Mouse (Mus musculus) gonadal fat pad, adult 2 months (tissue): Measurements from ENCODE around the gene Ppp2r5c. TPM values are rescaled to one million over a fixed set of nuclear protein-coding genes. Genes with fewer than 3 reads are reported as not detected.
A peak's percentile ranks its signal among the peaks of the same experiment; 100 is the strongest.

Experiments
- DNase-seq: peaks from one replicate; pipeline ENCODE4 v3.0.0-alpha.2; 2012; ENCODE audit warnings: low read depth
- polyA plus RNA-seq: library from polyadenylated mRNA; depleted of rRNA; stranded (reverse); fragments of >200 nt; gene quantifications from 2 replicates; pipeline ENCODE4 v1.2.3, GENCODE M21; 2012

Gene Ppp2r5c
- polyA plus RNA-seq, 1 experiment, result 42.5 TPM

- DNase-seq, result no peak
Measured at GRCm38 (mm10) chr12:110555536-110556240, 108.8 kb downstream of the Ppp2r5c start.

- DNase-seq, result peak; percentile 64
Measured at GRCm38 (mm10) chr12:110556861-110557628, 110.1 kb downstream of the Ppp2r5c start.

DNA sequence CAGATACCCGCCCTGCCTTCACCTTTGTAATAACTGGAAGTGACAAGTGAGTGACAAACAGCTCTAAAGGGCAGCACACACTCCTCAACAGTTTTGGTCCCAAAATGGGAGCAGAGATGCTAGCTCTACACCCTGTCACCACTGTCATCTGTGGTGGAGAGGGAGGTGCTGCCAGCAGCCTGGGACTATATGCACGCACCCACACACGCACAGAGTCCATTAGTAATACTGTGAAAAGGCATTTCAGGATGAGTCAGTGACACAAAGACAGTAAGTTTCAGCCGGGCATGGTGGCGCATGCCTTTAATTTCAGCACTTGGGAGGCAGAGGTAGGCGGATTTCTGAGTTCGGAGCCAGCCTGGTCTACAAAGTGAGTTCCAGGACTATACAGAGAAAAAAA is 111.3 kb downstream of the Ppp2r5c start:
- no peak for DNase-seq

DNA sequence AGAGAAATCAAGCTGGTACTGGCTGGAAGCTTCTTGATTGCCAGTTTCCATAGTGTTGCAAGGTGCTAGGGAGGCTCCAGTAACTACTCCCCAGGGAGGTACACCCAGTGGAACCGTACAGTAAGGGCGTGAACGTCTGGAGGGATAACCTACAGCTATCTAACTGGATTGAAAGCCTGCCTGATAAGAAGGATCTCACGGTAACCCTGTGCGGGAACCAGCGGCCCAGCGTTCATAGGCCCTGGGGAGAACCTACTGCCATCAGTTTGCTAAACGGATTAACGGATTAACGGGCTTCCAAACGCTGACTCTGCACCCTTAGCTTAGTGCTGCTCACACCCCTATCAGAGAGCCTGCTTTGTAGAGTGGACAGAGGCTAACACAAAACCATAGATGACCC is 116.5 kb downstream of the Ppp2r5c start:
- DNase-seq, result no peak

GRCm38 (mm10) chr12:110564848-110565247 is 117.9 kb downstream of the Ppp2r5c start:
- DNase-seq, result no peak

- DNase-seq, result no peak
Measured at GRCm38 (mm10) chr12:110566366-110566765, 119.4 kb downstream of the Ppp2r5c start.

- no peak for DNase-seq
Measured at GRCm38 (mm10) chr12:110571050-110571449, 124.1 kb downstream of the Ppp2r5c start.

- DNase-seq, result no peak
Measured at GRCm38 (mm10) chr12:110572351-110572750, 125.4 kb downstream of the Ppp2r5c start.

DNA sequence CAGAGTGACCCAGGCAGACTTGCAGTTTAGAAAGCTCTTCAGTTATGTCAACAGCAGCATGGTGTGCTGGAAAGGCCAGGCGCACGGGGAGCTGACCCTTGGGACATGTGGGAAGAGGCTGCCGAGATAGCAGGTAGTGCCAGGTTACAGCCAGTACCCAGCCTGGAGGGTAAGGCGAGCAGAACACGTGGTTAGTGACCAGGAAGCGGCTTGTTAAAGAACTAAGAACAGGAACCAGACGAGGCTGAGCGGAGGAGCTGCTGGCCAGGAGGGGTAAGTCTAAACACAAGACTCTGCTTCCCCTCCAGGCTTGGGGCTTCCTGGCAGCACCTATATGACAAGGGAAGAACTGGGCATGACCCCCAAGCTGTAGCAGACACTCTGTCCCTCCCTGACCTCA is 126.7 kb downstream of the Ppp2r5c start:
- no peak for DNase-seq

DNA sequence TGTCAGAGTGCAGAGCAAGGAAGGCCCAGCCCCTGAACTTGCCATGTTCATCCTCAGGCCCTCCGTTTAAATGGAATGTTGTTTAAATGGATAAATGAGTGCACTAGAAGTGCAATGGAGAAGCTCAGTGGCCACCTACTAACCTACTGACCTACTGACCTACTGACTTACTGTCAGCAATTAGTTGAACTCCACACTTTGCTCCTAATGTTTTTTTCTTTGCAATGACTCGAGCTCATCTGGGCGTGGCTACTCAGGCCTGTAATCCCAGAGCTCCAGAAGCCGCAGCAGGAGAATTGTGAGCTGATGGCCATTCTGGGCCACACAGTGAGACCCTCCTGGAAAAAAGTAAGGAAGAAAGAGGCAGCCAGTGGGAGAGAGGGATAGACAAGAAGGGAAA is 129.0 kb downstream of the Ppp2r5c start:
- DNase-seq, result no peak

GRCm38 (mm10) chr12:110578333-110578732 is 131.4 kb downstream of the Ppp2r5c start:
- DNase-seq, result no peak

DNA sequence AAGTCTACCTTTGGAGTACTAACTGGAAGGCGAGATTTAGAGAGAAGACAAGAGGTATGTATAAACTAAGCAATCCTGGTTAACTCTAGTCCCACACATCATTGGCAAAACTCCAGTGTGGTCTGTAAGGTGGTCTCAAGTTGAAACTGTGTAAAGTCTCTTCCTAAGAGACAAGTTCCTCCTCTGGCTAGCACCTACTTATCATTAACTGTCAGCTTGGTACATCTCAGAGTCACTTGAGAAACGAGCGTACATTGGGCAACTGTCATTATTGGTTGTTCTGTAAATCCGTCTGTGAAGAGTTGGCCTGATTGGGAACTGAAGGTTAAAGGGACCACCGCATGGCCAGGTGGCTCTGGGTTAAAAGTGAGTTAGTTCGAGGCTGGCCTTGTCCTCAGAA is 141.7 kb downstream of the Ppp2r5c start:
- no peak for DNase-seq

GRCm38 (mm10) chr12:110590804-110591259 is 143.9 kb downstream of the Ppp2r5c start:
- no peak for DNase-seq

DNA sequence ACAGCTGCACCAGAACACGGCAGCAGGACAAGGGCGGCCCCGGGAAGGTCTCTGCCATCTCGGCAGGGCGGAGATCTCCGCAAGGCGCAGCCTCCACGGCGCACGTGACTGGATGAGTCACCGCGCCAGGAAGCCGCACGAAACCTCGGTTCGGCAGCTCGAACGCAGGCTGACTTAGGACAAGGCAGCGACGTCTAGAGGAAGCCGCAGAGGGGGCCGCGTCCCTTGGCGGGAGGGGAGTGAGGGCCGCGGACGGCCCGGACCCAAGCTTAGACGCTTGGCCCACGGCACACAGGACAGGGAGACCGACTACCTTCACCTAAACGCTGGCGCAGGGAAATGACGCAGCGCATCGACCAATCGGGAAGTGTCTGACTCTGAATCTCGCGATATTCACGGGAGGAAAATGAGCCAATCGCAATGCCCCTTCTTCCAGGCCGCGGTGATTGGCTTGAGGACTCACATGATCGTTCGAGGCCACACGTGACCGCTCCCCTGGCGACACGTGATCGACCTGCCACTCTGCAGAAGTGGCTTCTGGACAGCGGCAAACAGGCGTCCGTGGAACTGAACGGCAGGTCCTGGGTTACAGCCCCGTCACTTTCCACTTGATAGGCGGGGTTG is 144.5 kb downstream of the Ppp2r5c start:
- peak; percentile 99 for DNase-seq

DNA sequence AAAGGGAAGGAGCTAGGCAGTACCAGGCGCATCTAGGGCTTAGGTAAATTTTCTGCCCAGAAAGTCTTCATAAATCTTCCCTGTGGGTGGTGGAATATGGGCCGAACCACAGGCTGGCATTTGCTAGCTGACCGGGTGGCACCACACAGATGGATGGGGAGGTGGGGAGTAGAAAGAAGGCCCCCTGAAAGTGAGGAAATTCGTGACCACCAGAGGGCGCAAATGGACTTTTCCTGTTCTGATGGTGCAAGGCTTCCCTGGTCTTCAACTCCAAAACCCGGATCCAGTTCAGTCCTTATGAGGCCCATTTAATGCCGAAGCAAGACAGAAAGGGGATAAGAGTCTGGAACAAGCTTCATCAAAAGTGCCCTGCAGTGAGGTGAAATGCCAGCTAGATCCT is 151.6 kb downstream of the Ppp2r5c start:
- DNase-seq, result no peak

DNA sequence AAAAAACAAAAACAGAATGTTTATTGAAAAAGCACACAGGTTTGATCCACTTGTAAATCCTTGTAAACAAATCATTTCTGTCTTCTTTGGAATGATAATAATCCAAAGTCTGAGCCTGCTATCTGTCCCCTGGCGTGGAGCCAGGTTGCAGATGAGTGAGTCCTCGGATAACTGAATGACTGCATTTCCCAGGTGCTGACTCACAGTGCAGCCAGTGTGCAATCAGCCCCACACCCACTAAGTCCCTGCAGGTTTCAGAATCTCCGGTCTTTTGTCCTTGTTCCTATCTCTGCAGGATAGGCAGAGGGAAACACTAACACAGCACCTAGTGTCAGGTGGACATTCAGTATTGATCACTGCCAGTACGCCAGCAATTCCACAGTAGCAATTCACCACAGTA is 152.9 kb downstream of the Ppp2r5c start:
- no peak for DNase-seq

- no peak for DNase-seq
Measured at GRCm38 (mm10) chr12:110600225-110600991, 153.5 kb downstream of the Ppp2r5c start.

DNA sequence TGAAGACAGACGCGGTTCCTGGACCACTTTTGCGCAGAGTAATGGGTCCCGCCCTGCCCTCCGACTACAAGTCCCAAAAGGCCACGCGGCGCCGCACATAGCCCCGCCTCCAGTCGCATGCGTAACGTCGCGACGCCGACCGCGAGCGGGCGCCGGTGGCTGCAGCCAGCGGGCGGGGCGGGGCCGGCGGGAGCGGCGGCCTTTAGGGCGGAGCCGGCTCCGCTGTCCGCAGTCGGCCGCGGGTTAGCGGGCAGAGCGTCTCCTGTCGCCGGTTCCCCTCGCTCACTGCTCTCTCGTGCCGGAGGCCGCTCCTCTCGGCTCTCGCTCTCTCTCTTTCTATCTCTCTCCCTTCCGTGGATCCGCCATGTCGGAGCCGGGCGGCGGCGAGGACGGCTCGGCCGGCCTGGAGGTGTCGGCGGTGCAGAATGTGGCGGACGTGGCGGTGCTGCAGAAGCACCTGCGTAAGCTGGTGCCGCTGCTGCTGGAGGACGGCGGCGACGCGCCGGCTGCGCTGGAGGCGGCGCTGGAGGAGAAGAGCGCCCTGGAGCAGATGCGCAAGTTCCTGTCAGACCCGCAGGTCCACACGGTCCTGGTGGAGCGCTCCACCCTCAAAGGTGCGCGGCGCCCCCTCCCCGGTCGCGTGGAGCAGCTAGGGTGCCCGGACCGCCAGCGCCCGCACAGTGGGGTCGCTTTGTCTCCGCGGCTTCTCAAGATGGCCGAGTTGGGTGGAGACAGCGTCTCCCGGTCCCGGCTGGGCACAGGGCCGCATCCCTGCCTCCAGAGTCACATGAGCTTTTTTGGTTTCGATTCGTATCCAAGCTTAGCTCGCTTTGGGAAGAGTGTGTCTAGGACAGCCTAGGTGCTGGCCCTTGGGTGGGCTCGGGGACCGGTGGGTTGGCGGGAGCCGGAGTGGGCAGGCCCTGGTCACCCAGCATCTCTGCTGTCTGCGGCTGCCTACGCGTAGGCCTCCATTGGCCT is 154.6 kb downstream of the Ppp2r5c start, which contains the start of gene Dync1h1:
Gene Dync1h1 (plus strand): TSS at position 212 of the 978 bp plus-strand sequence.
- DNase-seq, result no peak

DNA sequence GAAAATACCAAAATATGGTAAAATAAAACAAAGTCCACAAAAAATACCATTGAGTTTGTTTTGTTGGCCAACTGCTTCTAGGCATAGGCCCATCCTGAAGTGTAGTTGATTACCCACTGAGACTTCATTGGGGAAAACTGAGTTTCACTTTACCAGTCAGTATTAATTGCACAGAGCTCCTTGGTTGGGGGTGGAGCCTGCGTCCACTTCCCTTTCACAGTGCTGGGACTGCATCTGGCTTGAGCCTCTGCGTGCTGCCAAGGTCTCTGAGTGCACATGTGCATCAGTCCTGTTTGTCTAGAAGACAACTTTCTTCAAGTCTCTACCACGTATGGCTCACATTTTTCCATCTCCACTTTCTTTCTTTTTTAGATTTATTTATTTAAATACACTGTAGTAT is 159.2 kb downstream of the Ppp2r5c start:
- no peak for DNase-seq

GRCm38 (mm10) chr12:110606676-110607075 is 159.8 kb downstream of the Ppp2r5c start:
- DNase-seq, result no peak
